In the genomic region with DNA sequence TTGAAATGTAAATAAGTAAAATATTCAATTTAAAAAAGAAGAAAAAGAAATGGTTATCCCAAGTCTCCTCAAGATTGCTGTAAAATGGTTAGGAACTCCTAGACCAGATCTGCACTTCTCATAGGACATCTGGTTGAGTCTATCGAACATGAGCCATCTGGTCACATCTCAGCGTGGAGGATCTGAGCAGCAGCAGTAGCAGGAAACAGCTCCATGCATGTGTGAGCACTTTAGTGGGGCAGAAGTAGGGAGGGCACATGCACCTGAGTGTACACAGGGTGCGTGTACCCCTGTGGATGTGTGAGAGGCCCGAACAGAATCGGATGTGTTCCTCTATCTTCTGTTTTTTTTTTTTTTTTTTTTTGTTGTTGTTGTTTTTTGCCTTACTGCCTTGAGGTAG, we compare ENCODE assay signal across 29 mouse cellular contexts.
DNase-seq lines count a peak whose midpoint lies in the region; ATAC-seq and TF ChIP-seq lines count a peak whose summit lies in the region.
"Had no signal": no experiment of that assay in that cellular context is flagged by ENCODE, and none has a peak within 500 bp of the region (broad histone marks: within the 10 kb centered on the region; RNA-seq: fewer than 3 reads in every experiment).

No protein-coding gene starts in this region.

- no peaks in the 10 kb centered on the region for H3K9me3 ChIP-seq in CH12.LX (replicated peaks; ENCODE audit: low read length)
- no peaks in the 10 kb centered on the region for H3K9me3 ChIP-seq in midbrain, embryonic 13.5 days
- H3K9me3 ChIP-seq: heart, embryonic 10.5 days; heart, embryonic 15.5 days; hindbrain, embryonic 12.5 days; limb, embryonic 15.5 days; liver, embryonic 13.5 days; megakaryocyte, embryonic 14.5 days; midbrain, embryonic 12.5 days had no signal

- no peak overlapping the region for H3K4me3 ChIP-seq in CH12.LX (replicated peaks in 1 of 3; ENCODE audit: low read depth in 2 of 3, low read length in 2 of 3, poor library complexity in 1 of 3)
- H3K4me3 ChIP-seq in midbrain, embryonic 13.5 days (replicated peaks) = no peak overlapping the region
- H3K4me3 ChIP-seq: erythroblast, embryonic 14.5 days; heart, embryonic 10.5 days; heart, embryonic 15.5 days; hindbrain, embryonic 12.5 days; limb, embryonic 15.5 days; liver, embryonic 13.5 days; megakaryocyte, embryonic 14.5 days; midbrain, embryonic 12.5 days had no signal

- WGBS in midbrain, embryonic 13.5 days = 89% methylated on average over 5 of the region's 5 CpGs

- TF ChIP-seq EP300 in CH12.LX (IDR thresholded peaks at IDR 0.05; ENCODE audit: low read length) = peak; percentile 21; the same call in 1 of the 2 replicates

- dilution Hi-C loops in CH12.LX (cut with MboI; ENCODE audit: extremely low pct_ligation_motif_present, extremely low pct_unique_long_range_greater_than_20kb, low sequenced_read_pairs) = no loop called here

- H3K4me1 ChIP-seq in CH12.LX (ENCODE audit: control insufficient read depth in 1 of 2, insufficient read depth in 2 of 2) = peaks cover 52 to 81% of the 10 kb centered on the region in 2 experiments
- no peaks in the 10 kb centered on the region for H3K4me1 ChIP-seq in midbrain, embryonic 13.5 days (replicated peaks)
- H3K4me1 ChIP-seq: hindbrain, embryonic 12.5 days; midbrain, embryonic 12.5 days had no signal

- peak; percentile 53 for DNase-seq in layer of hippocampus, adult 9-11 months
- DNase-seq in layer of hippocampus, postnatal 36 days = no peak
- peak; percentile 42 for DNase-seq in CH12.LX (ENCODE audit: extremely low read depth)
- peak; percentile 81 for DNase-seq in splenic B cell, adult 2 months (ENCODE audit: low read depth, low spot score)
- DNase-seq in thymus, postnatal 4 days = peak; percentile 56
- DNase-seq in gastrocnemius, postnatal 14 days = no peak
- DNase-seq: adrenal gland, postnatal 14 days; cerebellum, adult 18-20 months; cerebellum, postnatal 10 days; gastrocnemius, postnatal 10 days; kidney, adult 9 months; kidney, postnatal 10 days; left cerebral cortex, postnatal 4 days; liver, embryonic 13.5 days; lung, adult 18-20 months; lung, postnatal 4 days; retina, postnatal 1 day; right cerebral cortex, postnatal 25 days had no signal

- H3K27me3 ChIP-seq in CH12.LX (replicated peaks) = no peaks in the 10 kb centered on the region
- no peaks in the 10 kb centered on the region for H3K27me3 ChIP-seq in splenic B cell, adult 2 months (ENCODE audit: control insufficient read depth, insufficient read depth, low read length, poor library complexity, severe bottlenecking)
- H3K27me3 ChIP-seq in midbrain, embryonic 13.5 days = no peaks in the 10 kb centered on the region
- H3K27me3 ChIP-seq: heart, embryonic 15.5 days; hindbrain, embryonic 12.5 days; limb, embryonic 15.5 days; liver, embryonic 13.5 days; megakaryocyte, embryonic 14.5 days; midbrain, embryonic 12.5 days had no signal

- H3K79me2 ChIP-seq in CH12.LX (replicated peaks; ENCODE audit: control insufficient read depth, extremely low read depth, insufficient read depth, poor library complexity, severe bottlenecking) = no peaks in the 10 kb centered on the region

- in situ Hi-C loops in CH12.LX (cut with MboI; ENCODE audit: low pct_ligation_motif_present, low pct_unique_long_range_greater_than_20kb, low sequenced_read_pairs) = loop anchor here (10.0 kb wide), 1 partner anchor 61 kb away; no protein-coding TSS in a partner anchor

- no peak overlapping the region for H3K9ac ChIP-seq in CH12.LX (ENCODE audit: insufficient read depth, low read depth)
- no peak overlapping the region for H3K9ac ChIP-seq in midbrain, embryonic 13.5 days (replicated peaks)
- H3K9ac ChIP-seq: heart, embryonic 15.5 days; hindbrain, embryonic 12.5 days; limb, embryonic 15.5 days; liver, embryonic 13.5 days; midbrain, embryonic 12.5 days had no signal

- TF ChIP-seq POLR2A in CH12.LX (IDR thresholded peaks at IDR 0.05; ENCODE audit: low read depth, low read length) = no peak

- no peak for ATAC-seq in midbrain, embryonic 13.5 days
- ATAC-seq: forebrain, embryonic 16.5 days; intestine, postnatal 0 days; lung, postnatal 0 days had no signal

- no peak for TF ChIP-seq CTCF in CH12.LX (conservative IDR thresholded peaks at IDR 0.05 in 1 of 2, IDR thresholded peaks at IDR 0.05 in 1 of 2; ENCODE audit: low read depth in 2 of 2, low read length in 2 of 2)

- H3K27ac ChIP-seq in CH12.LX (ENCODE audit: insufficient read depth, low read depth) = no peak overlapping the region
- H3K27ac ChIP-seq in midbrain, embryonic 13.5 days = no peak overlapping the region
- H3K27ac ChIP-seq: heart, embryonic 10.5 days; heart, embryonic 15.5 days; hindbrain, embryonic 12.5 days; limb, embryonic 15.5 days; liver, embryonic 13.5 days; midbrain, embryonic 12.5 days had no signal

- no peak for TF ChIP-seq RAD21 in CH12.LX (IDR thresholded peaks at IDR 0.05; ENCODE audit: low read depth, low read length)

- intact Hi-C loops in gastrocnemius, postnatal 14 days (cut with DNase I; ENCODE audit: low total_unique reads) = no loop called here

- no peaks in the 10 kb centered on the region for H3K36me3 ChIP-seq in CH12.LX (replicated peaks in 1 of 2; ENCODE audit: control insufficient read depth in 1 of 2, insufficient read depth in 1 of 2, low read length in 1 of 2)
- H3K36me3 ChIP-seq in splenic B cell, adult 2 months (ENCODE audit: control insufficient read depth, insufficient read depth, low read length, poor library complexity, severe bottlenecking) = no peaks in the 10 kb centered on the region
- no peaks in the 10 kb centered on the region for H3K36me3 ChIP-seq in midbrain, embryonic 13.5 days
- H3K36me3 ChIP-seq: heart, embryonic 10.5 days; heart, embryonic 15.5 days; hindbrain, embryonic 12.5 days; limb, embryonic 15.5 days; liver, embryonic 13.5 days; midbrain, embryonic 12.5 days had no signal

- H3K4me2 ChIP-seq in CH12.LX (ENCODE audit: insufficient read depth, low read depth, poor library complexity, severe bottlenecking) = no peak overlapping the region
- no peak overlapping the region for H3K4me2 ChIP-seq in midbrain, embryonic 13.5 days (replicated peaks)
- H3K4me2 ChIP-seq: heart, embryonic 15.5 days; hindbrain, embryonic 12.5 days; limb, embryonic 15.5 days; liver, embryonic 13.5 days; midbrain, embryonic 12.5 days had no signal

TF ChIP-seq in CH12.LX, 34 proteins besides CTCF, POLR2A, EP300 and RAD21:
- TF ChIP-seq NELFE (IDR thresholded peaks at IDR 0.05; ENCODE audit: low read depth, low read length) (no peak), BHLHE40 (IDR thresholded peaks at IDR 0.05; ENCODE audit: low read depth, low read length) (peak; percentile 71), ZNF384 (IDR thresholded peaks at IDR 0.05; ENCODE audit: low read depth, low read length) (no peak), MYC (IDR thresholded peaks at IDR 0.05; ENCODE audit: low read depth, low read length) (no peak), ETS1 (conservative IDR thresholded peaks at IDR 0.05; ENCODE audit: low read depth, low read length) (0 out of 2 replicates have a peak, but pooled peaks have one; percentile 18), JUN (IDR thresholded peaks at IDR 0.05; ENCODE audit: insufficient read depth, low read depth, low read length) (no peak), USF2 (conservative IDR thresholded peaks at IDR 0.05; ENCODE audit: low read depth, low read length) (no peak), TCF12 (IDR thresholded peaks at IDR 0.05; ENCODE audit: low read depth, low read length) (peak; percentile 44; the same call in 1 of the 2 replicates), PAX5 (IDR thresholded peaks at IDR 0.05; ENCODE audit: low read length) (no peak), E2F4 (IDR thresholded peaks at IDR 0.05; ENCODE audit: insufficient replicate concordance, low read depth, low read length) (no peak), SMC3 (IDR thresholded peaks at IDR 0.05; ENCODE audit: low read depth, low read length) (no peak), TBP (conservative IDR thresholded peaks at IDR 0.05; ENCODE audit: low read depth, low read length) (no peak), MAX (IDR thresholded peaks at IDR 0.05; ENCODE audit: low read length) (no peak), HCFC1 (IDR thresholded peaks at IDR 0.05; ENCODE audit: low read depth, low read length) (no peak)
TF ChIP-seq in CH12.LX: peak in this region for 3.

Comparison
In these comparisons a context has a peak if more than half of its experiments do, and no peak if none do; other contexts are left out.
1. DNase-seq: peak in layer of hippocampus, adult 9-11 months (single experiment), CH12.LX (single experiment), splenic B cell, adult 2 months (single experiment) and thymus, postnatal 4 days (single experiment); none in layer of hippocampus, postnatal 36 days (0 of 2) and gastrocnemius, postnatal 14 days (single experiment).